8 mouse cellular contexts compared by ENCODE assay signal in genomic region chr14:74847311-74848133, GRCm38 (mm10).
DNase-seq lines count a peak whose midpoint lies in the region; TF ChIP-seq lines count a peak whose summit lies in the region.

No protein-coding gene starts in this region.

- peaks cover 4% of the 10 kb centered on the region; the same call in 1 of the 2 replicates for H3K4me1 ChIP-seq in bone marrow, adult 2 months (ENCODE audit: control insufficient read depth, insufficient read depth, low read length)
- H3K4me1 ChIP-seq in limb, embryonic 10.5 days: peaks cover 29% of the 10 kb centered on the region

- no peaks in the 10 kb centered on the region for H3K9me3 ChIP-seq in limb, embryonic 10.5 days (replicated peaks)

- H3K36me3 ChIP-seq in limb, embryonic 10.5 days: no peaks in the 10 kb centered on the region

- peak; percentile 96 for DNase-seq in CD4-positive helper T cell, adult 2 months (ENCODE audit: low read depth, low spot score)
- no peak for DNase-seq in limb, embryonic 10.5 days (ENCODE audit: low spot score)
- peak; percentile 95 for DNase-seq in naive thymus-derived CD4-positive, alpha-beta T cell, adult 2 months (ENCODE audit: low read depth)
- DNase-seq in right cerebral cortex, adult 18-20 months: no peak
- DNase-seq in left cerebral cortex, postnatal 25 days (ENCODE audit: low spot score in 2 of 2): no peak
- no peak for DNase-seq in urinary bladder, adult 18-20 months (ENCODE audit: low spot score in 2 of 2)
- no peak for DNase-seq in frontal cortex, postnatal 10 days (ENCODE audit: low spot score in 2 of 2)

- TF ChIP-seq POLR2A in bone marrow, adult 2 months (IDR thresholded peaks at IDR 0.05; ENCODE audit: borderline replicate concordance, control insufficient read depth, low read depth, low read length): no peak

- intact Hi-C loops in left cerebral cortex, postnatal 25 days (cut with DNase I): no loop called here

- 7% methylated on average over 14 of the region's 14 CpGs for WGBS in bone marrow, adult 2 months
- WGBS in limb, embryonic 10.5 days: 63% methylated on average over 14 of the region's 14 CpGs

- H3K4me3 ChIP-seq in bone marrow, adult 2 months (replicated peaks; ENCODE audit: control insufficient read depth, low read depth, low read length): peak overlapping the region; percentile 33
- no peak overlapping the region for H3K4me3 ChIP-seq in limb, embryonic 10.5 days

- no peak for TF ChIP-seq CTCF in bone marrow, adult 2 months (IDR thresholded peaks at IDR 0.05; ENCODE audit: control insufficient read depth, insufficient read depth, low read length)

- H3K27ac ChIP-seq in bone marrow, adult 2 months (ENCODE audit: control insufficient read depth, insufficient read depth, low read depth, low read length, poor library complexity): peak overlapping the region; percentile 47; the same call in 1 of the 2 replicates
- peak overlapping the region; percentile 46 for H3K27ac ChIP-seq in limb, embryonic 10.5 days

- H3K27me3 ChIP-seq in limb, embryonic 10.5 days (ENCODE audit: low read depth, poor library complexity, severe bottlenecking): no peaks in the 10 kb centered on the region

Comparison
In these comparisons a context has a peak if more than half of its experiments do, and no peak if none do; other contexts are left out.
1. DNase-seq: peak in CD4-positive helper T cell, adult 2 months (single experiment) and naive thymus-derived CD4-positive, alpha-beta T cell, adult 2 months (single experiment); none in limb, embryonic 10.5 days (single experiment), right cerebral cortex, adult 18-20 months (single experiment), left cerebral cortex, postnatal 25 days (0 of 2), urinary bladder, adult 18-20 months (0 of 2) and frontal cortex, postnatal 10 days (0 of 2).